Mouse (Mus musculus) heart, postnatal 0 days (tissue): Measurements from ENCODE around the gene Vps52. TPM values are rescaled to one million over a fixed set of nuclear protein-coding genes. Genes with fewer than 3 reads are reported as not detected.

Experiments
- ATAC-seq: fragments of 200-750 bp; cut with Nextera tagmentation; 2 replicates; pipeline ENCODE4 v1.8.0; 2017; ENCODE audit warnings: low read depth, moderate number of reproducible peaks, moderate library complexity; ENCODE audit not compliant: insufficient read depth
- DNase-seq: peaks from one replicate; pipeline ENCODE4 v3.0.0-alpha.2; 2016; ENCODE audit warnings: low spot score
- H3K27ac ChIP-seq: fragments of 300-500 bp; sonication (generic); 2 replicates; pipeline ENCODE4 v1.5.1; 2014; ENCODE audit warnings: low read depth, mild to moderate bottlenecking
- H3K27me3 ChIP-seq: fragments of 300-500 bp; sonication (generic); 2 replicates; pipeline ENCODE4 v1.6.1; 2014; ENCODE audit warnings: low read length, mixed read lengths; ENCODE audit not compliant: control insufficient read depth, insufficient read depth
- H3K36me3 ChIP-seq: fragments of 300-500 bp; sonication (generic); replicated peaks from 2 replicates; pipeline ENCODE4 v1.6.1; 2014; ENCODE audit warnings: low read length, mixed read lengths; ENCODE audit not compliant: control insufficient read depth, insufficient read depth
- H3K4me1 ChIP-seq: fragments of 300-500 bp; sonication (generic); 2 replicates; pipeline ENCODE4 v1.6.1; 2014; ENCODE audit warnings: antibody characterized with exemption; ENCODE audit not compliant: control insufficient read depth, insufficient read depth
- H3K4me2 ChIP-seq: fragments of 300-500 bp; sonication (generic); 2 replicates; pipeline ENCODE4 v1.6.1; 2014; ENCODE audit warnings: low read depth, mild to moderate bottlenecking, low read length, moderate library complexity
- H3K4me3 ChIP-seq: fragments of 300-500 bp; sonication (generic); 2 replicates; pipeline ENCODE4 v1.5.1; 2014; ENCODE audit warnings: low read depth, low read length
- H3K9ac ChIP-seq: fragments of 300-500 bp; sonication (generic); replicated peaks from 2 replicates; pipeline ENCODE4 v1.6.1; 2014; ENCODE audit warnings: low read depth, low read length, mixed read lengths
- H3K9me3 ChIP-seq: fragments of 300-500 bp; sonication (generic); replicated peaks from 2 replicates; pipeline ENCODE4 v1.6.1; 2016; ENCODE audit warnings: low read length; ENCODE audit not compliant: control insufficient read depth
- CTCF ChIP-seq: IDR thresholded peaks from 2 replicates; pipeline ENCODE4 v1.5.1; 2016; ENCODE audit warnings: antibody characterized with exemption, control low read depth, low read depth
- EP300 ChIP-seq: IDR thresholded peaks from 2 replicates; pipeline ENCODE4 v1.6.1; 2016; ENCODE audit warnings: antibody characterized with exemption, low read depth
- WGBS: fragments of 180-500 bp; shearing (Covaris S2); extraction: QIAGEN DNeasy Blood & Tissue Kit; methylation state at CpG from one replicate; pipeline ENCODE4 v1.1.7; 2014; 5-methylcytosine and 5-hydroxymethylcytosine counted together
- polyA plus RNA-seq: library from polyadenylated mRNA; unstranded; fragments of >200 nt; fragmentation: Nextera tagmentation; extraction: Ambion mirVana; gene quantifications from 2 replicates; pipeline ENCODE4 v1.2.1, GENCODE M21; 2015
- total RNA-seq: library from RNA; depleted of rRNA; stranded (reverse); fragments of >200 nt; gene quantifications from 2 replicates; pipeline ENCODE4 v1.2.3, GENCODE M21; 2014; ENCODE audit warnings: low replicate concordance

Vps52 gene
- total and polyA plus RNA-seq, 2 experiments from 2014 or later: 27.8 to 31.8 TPM

- H3K9ac ChIP-seq: peak within 1 kb of the TSS; percentile 73
- ATAC-seq (peak; percentile 92), DNase-seq (peak; percentile 100)
- under 1% methylated on average over 31 of the region's 34 CpGs for WGBS
- H3K4me1 ChIP-seq: peaks cover 5% of the 10 kb centered on the region; the same call in 1 of the 2 replicates
- no peaks in the 10 kb centered on the region for H3K27me3 ChIP-seq
- peaks cover 41% of the 10 kb centered on the region for H3K36me3 ChIP-seq
- peak within 1 kb of the TSS; percentile 72 for H3K27ac ChIP-seq
- H3K4me3 ChIP-seq: peak within 1 kb of the TSS; percentile 74
- no peaks in the 10 kb centered on the region for H3K9me3 ChIP-seq
- TF ChIP-seq CTCF: no peak
- peak; percentile 86 for TF ChIP-seq EP300
- peak within 1 kb of the TSS; percentile 69 for H3K4me2 ChIP-seq
Measured at GRCm38 (mm10) chr17:33915671-33916250, 39.9 kb upstream of the Vps52 start, which contains the start of the genes Tapbp and Zbtb22. Gene Tapbp, plus strand, starts transcription at chr17:33915899. Gene Zbtb22, plus strand, starts transcription at chr17:33915904.

GRCm38 (mm10) chr17:33916294-33916693 lies 39.3 kb upstream of the Vps52 start:
- no peaks in the 10 kb centered on the region for H3K27me3 ChIP-seq
- TF ChIP-seq CTCF (no peak), EP300 (no peak)
- peaks cover 5% of the 10 kb centered on the region; the same call in 1 of the 2 replicates for H3K4me1 ChIP-seq
- peak overlapping the region; percentile 74 for H3K4me3 ChIP-seq
- ATAC-seq (no peak), DNase-seq (no peak)
- no peaks in the 10 kb centered on the region for H3K9me3 ChIP-seq
- H3K9ac ChIP-seq: peak overlapping the region; percentile 73
- H3K36me3 ChIP-seq: peaks cover 36% of the 10 kb centered on the region
- H3K4me2 ChIP-seq: peak overlapping the region; percentile 69
- WGBS: under 1% methylated on average over 14 of the region's 20 CpGs
- H3K27ac ChIP-seq: peak overlapping the region; percentile 72

DNA sequence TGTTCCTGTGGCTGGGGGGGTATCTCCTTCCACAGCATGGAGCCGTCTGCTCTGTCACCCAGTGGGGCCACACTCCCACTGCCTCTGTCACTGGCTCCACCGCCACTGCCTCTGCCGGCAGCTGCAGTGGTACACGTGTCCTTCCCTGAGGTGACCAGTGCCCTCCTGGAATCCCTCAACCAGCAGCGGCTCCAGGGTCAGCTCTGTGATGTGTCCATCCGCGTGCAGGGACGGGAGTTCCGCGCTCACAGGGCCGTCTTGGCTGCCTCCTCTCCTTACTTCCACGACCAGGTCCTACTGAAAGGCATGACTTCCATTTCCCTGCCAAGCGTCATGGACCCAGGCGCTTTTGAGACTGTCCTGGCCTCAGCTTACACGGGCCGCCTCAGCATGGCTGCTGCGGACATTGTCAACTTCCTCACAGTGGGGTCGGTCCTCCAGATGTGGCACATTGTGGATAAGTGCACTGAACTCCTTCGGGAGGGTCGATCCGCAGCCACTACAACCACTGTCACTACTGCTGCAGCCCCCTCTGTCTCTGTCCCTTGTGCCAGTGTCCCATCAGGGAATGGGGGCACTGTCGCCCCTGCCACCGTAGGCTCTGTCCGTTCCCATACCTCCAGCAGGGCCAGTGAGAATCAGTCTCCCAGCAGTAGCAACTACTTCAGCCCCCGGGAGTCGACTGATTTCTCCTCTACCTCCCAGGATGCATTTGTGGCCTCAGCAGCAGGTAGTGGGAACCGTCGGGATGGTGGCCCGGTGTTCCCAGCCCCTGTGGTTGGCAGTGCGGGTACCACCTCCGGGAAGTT lies 38.6 kb upstream of the Vps52 start:
- Histone ChIP-seq H3K4me2 (peak overlapping the region; percentile 69), H3K27me3 (no peaks in the 10 kb centered on the region), H3K4me3 (peak overlapping the region; percentile 74), H3K4me1 (peaks cover 5% of the 10 kb centered on the region; the same call in 1 of the 2 replicates), H3K27ac (peak overlapping the region; percentile 72; the same call in 1 of the 2 replicates), H3K9me3 (no peaks in the 10 kb centered on the region), H3K36me3 (peaks cover 28% of the 10 kb centered on the region), H3K9ac (peak overlapping the region; percentile 73; the same call in 1 of the 2 replicates)
- DNase-seq (no peak), ATAC-seq (no peak)
- 69% methylated on average over 31 of the region's 31 CpGs for WGBS
- TF ChIP-seq EP300: no peak
- no peak for TF ChIP-seq CTCF

GRCm38 (mm10) chr17:33917656-33918292 lies 37.8 kb upstream of the Vps52 start:
- DNase-seq: no peak
- TF ChIP-seq EP300 (no peak), CTCF (no peak)
- no peak overlapping the region for H3K4me2 ChIP-seq
- H3K36me3 ChIP-seq: peaks cover 23% of the 10 kb centered on the region
- H3K27ac ChIP-seq: no peak overlapping the region
- WGBS: 80% methylated on average over 18 of the region's 18 CpGs
- H3K4me3 ChIP-seq: no peak overlapping the region
- no peak overlapping the region for H3K9ac ChIP-seq
- ATAC-seq: no peak
- no peaks in the 10 kb centered on the region for H3K27me3 ChIP-seq
- H3K4me1 ChIP-seq: peaks cover 5% of the 10 kb centered on the region; the same call in 1 of the 2 replicates
- no peaks in the 10 kb centered on the region for H3K9me3 ChIP-seq
